Mouse (Mus musculus) v-Abl transformed pro-B cells (cell line): ENCODE results near the gene Gata5.

Source experiments
- in situ Hi-C, 2 experiments: fragments of 400-800 bp; cut with MboI; formaldehyde crosslinking; loops; one replicate each; pipeline ENCODE4 v1.15.1; 2025; ENCODE audit not compliant: unreplicated experiment in 2 of 2

Gene Gata5

DNA sequence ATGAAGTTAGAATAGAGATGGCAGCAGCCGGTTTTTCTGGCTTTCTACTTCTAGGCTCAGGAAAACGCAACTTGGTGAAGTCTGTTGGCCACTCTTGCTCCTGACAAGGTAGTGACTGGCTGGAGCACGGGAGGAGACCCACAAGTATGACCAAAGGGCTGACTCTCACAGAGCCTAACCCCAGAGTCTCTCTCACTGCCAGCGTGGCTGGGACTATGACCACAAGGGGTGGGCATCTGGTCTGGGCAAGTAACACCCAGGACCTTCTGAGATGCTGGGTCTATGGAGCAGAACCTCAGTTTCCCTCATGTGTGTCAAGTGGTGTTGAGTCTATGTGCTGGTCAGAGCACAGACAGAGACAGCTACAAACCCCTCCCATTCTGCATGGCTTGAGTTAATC, 58.1 kb downstream of the Gata5 start:
- in situ Hi-C loops: loop anchor here (5.0 to 10.0 kb wide), 3 partner anchors 71 to 188 kb away; no protein-coding TSS in a partner anchor

- in situ Hi-C loops: loop anchor here (5.0 to 10.0 kb wide), 3 partner anchors 71 to 189 kb away; no protein-coding TSS in a partner anchor
These were observed 58.7 kb downstream of the Gata5 start for GRCm38 (mm10) chr2:180275836-180276235.
